Mouse (Mus musculus): ENCODE data around the gene Nr2e1. TPM values are rescaled to one million over a fixed set of nuclear protein-coding genes. Genes with fewer than 3 reads are reported as not detected.
A peak's percentile ranks its signal among the peaks of the same experiment; 100 is the strongest.

Gene Nr2e1
- total RNA-seq (2021): 10 to 100 TPM; 11.0 to 13.8 TPM
- long read RNA-seq, experiment 1, transcript Nr2e1-201 (9 exons, 3,285 nt): major isoform, 8 of 11 reads
- long read RNA-seq, experiment 1, partial matches to known transcripts: 1 of 11 reads
- long read RNA-seq, experiment 1, other reads (novel, unspliced or antisense): 2 of 11 reads
- long read RNA-seq, experiment 2, transcript Nr2e1-201 (9 exons, 3,285 nt): major isoform, 14 of 16 reads
- long read RNA-seq, experiment 2, partial matches to known transcripts: 2 of 16 reads
- long read RNA-seq, experiment 2, other reads (novel, unspliced or antisense): 0 of 16 reads

DNA sequence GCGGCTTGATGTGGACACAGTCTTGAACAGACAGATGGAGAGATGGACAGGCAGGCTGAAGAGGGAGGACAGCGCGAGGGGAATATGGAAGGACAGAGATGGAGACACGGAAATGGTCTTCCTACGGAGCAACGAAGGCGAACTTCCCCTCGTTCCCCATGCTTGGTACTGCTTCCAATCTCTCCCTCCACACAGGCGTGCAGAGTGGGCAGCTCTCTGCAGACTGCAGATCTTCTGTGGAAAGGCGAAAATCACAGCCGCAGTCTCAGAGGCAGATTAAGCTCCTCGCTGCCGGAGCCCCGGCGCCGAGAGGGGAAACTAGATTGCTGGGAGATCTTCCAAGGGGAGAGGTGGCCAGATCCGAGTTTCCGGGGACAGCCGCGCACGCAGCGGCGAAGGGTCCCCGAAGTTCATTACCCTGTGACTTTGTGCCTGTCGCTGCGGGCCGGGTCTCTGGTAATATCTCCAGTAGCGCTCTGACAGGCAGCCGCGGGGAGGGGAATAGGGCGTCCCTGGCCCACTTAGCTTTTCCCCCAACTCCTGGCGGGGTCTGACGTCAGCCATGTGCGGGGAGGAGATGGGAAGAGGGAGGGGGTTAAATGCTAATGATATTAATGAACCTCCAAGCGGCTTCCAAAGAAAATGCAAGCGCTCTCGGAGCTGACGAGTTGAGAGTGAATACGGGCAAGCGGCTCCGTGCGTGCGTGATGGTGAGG is at the start of gene Nr2e1, which contains the start of gene Ostm1:
Gene Nr2e1, minus strand, starts transcription at position 476 of the 716 bp plus-strand sequence.
Gene Ostm1, plus strand, starts transcription at position 666 of the 716 bp plus-strand sequence.
- intact Hi-C loops (cut with DNase I): loop anchor here (5.0 kb wide), 1 partner anchor 166 kb away; no protein-coding TSS in a partner anchor
- peak; percentile 42 to 61 for DNase-seq (ENCODE audit: low spot score in 2 of 2)

DNA sequence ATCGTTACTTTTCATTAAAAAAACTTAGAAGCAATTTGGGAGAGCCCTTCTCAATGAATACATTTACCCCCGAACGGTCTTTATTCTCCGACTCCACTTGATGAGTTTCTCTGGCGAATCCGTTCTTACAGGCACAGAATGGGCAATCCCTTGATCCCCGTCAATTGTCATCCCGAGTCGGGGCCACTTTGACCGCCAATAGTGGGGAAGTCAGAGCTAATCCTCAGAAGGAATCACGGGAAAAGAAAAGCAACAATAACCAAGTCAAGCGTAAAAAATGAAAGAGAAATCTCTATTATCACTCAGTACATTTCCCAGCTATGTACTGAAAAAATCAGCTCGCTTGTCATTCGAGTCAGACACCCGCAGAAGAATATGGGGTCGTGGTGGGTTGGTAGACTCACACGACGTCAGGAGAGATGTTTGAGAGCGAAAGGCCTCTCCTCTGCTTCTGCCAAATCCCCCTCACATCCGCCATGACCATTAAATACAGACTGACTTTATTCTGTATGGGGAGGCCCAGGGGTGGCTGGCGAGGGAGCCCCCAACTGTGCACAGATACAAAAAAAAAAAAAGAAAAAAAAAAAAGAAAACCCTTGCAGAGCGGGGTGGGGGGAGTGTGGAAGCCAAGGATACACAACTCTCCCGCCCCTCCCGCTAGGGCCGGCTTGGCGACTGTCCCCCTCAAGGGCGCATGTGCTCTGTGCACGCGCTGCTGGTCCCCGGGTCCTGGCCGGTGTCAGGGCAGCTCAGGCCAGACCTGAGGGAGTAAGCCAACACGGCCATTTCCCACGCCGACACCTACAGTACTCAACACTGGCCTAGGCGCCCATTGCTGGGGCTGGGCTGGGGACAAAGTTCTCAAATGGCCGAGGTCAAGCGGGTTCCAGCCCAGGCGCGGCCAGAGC is 49.3 kb upstream of the Nr2e1 start:
- intact Hi-C loops (cut with DNase I): no loop called here
- DNase-seq (ENCODE audit: low spot score in 2 of 2): no peak

DNA sequence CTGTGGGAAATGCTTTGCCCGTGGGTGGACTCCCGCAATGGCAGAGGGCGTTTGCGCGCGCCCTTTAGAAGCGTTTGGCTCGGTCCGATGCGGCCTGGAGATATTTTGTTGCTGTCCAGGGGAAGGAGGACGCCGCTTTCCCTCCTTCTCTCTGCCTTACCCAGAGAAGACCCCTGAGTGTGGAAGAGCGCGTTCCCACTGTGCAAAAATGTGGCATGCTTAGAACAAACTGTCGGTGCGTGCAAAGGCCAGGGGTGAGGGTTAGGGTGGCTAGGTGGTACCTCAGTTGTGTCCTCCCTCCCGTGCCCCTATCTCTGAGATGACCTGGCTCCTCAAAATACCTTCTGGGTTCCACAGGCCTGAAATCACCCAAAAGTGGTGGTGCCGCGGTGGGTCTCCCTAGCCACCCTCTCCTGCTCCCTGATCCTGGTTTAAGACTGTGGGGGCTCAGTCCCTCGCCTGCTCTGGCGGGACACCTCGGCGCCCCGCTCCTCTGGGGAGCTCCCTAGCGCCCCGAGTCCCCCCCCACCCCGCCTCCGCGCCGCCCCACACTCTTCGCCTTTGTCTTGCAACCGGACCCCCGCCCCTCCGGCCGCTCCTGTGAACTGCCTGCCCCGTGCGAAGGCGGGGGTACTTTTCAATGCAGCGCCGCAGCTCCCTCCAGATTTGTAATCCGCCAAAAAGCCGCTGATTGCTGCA is 48.5 kb upstream of the Nr2e1 start:
- intact Hi-C loops (cut with DNase I): loop anchor here (2.0 kb wide), 1 partner anchor 47 kb away; no protein-coding TSS in a partner anchor
- no peak for DNase-seq (ENCODE audit: low spot score in 2 of 2)

DNA sequence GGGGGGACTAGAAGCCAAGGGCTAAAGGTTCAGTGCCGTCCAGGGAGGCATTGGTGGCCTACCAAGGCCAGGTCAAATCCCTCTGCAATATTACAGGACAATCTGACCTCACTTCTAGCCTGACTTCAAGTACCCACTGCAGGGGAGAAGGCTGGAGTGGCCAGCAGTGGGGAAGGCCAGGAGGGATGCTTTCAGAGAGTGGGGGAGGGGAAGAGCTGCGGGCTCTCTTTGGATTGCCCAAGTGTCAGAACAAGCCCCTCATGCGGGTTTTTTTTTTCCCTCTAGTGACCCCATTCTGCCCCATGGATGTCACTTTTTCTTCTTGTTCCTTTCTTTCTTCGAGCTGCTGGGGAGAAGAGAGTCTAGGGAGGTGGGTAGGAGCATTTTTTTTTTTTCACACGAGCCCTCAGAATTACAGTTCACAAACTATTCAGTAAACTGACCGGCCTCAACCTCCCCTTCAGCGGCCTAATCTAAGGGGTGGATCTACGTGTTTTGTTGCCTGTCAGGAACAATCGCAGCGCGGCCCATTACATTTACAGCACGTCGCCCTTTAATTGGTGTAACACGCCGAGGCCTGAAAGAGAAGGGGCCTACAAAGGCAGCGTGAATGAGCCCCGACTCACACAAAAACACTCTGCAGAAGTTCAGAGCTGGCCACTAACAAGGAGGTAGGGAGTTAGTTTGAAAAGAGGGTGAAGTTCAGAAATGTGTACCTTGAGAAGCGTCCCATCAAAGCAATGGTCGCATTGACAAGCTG is 47.3 kb upstream of the Nr2e1 start:
- no peak for DNase-seq (ENCODE audit: low spot score in 2 of 2)
- intact Hi-C loops (cut with DNase I): loop anchor here (2.0 kb wide), 1 partner anchor 46 kb away; no protein-coding TSS in a partner anchor

DNA sequence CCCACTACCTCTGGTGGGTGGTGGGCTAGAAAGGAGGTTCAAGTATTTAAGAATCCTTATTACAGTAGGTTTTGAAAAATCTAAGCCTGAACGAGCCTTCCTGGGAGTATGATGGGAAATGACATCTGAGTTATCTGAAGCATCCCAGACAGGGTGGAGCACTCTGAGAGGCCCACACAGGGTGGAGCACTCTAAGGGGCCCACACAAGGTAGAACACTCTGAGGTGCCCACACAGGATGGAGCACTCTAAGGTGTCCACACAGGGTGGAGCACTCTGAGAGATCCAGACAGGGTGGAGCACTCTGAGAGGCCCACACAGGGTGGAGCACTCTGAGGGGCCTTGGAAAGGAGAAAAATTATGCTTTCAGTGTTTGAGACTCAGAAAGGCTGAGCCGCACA is 42.5 kb upstream of the Nr2e1 start:
- DNase-seq (ENCODE audit: low spot score in 2 of 2): no peak
- intact Hi-C loops (cut with DNase I): no loop called here

DNA sequence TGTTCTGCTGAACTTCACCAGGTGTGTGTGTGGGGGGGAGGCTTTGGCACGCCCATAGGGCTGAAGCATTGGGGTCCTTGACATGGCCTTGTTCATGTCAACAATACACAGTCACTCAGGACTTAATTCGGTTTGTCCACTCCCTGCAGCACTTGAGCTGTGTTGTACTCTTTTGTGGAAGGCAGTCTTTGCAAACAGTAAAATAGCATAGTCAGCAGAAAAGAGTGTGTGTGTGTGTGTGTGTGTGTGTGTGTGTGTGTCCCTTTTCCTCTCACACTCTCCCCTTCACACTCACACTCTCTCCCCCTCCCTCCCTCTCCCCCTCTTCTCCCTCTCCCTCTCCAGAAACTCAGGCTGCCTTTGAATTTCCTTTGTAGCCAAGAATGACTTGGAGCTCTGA is 34.9 kb upstream of the Nr2e1 start:
- DNase-seq (ENCODE audit: low spot score in 2 of 2): no peak
- intact Hi-C loops (cut with DNase I): no loop called here

DNA sequence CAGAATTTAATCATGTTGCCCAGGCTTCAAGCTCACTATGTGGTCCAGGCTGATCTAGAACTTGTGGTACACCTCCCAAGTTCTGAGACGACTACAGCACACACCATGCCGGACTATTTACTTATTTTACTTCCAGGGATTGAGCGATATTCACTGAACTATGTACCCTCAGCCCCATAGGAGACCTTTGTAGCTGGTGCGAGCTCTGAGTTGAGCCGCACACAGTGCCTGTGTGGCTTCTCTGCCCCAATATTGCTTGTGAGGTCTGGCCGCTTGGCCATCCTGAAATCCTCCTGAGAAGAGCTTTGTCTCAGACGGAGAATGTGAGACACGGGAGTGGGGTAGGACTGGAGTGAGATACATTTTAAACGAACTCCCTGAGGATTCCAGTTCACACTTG is 31.3 kb upstream of the Nr2e1 start:
- intact Hi-C loops (cut with DNase I): no loop called here
- DNase-seq (ENCODE audit: low spot score in 2 of 2): no peak

DNA sequence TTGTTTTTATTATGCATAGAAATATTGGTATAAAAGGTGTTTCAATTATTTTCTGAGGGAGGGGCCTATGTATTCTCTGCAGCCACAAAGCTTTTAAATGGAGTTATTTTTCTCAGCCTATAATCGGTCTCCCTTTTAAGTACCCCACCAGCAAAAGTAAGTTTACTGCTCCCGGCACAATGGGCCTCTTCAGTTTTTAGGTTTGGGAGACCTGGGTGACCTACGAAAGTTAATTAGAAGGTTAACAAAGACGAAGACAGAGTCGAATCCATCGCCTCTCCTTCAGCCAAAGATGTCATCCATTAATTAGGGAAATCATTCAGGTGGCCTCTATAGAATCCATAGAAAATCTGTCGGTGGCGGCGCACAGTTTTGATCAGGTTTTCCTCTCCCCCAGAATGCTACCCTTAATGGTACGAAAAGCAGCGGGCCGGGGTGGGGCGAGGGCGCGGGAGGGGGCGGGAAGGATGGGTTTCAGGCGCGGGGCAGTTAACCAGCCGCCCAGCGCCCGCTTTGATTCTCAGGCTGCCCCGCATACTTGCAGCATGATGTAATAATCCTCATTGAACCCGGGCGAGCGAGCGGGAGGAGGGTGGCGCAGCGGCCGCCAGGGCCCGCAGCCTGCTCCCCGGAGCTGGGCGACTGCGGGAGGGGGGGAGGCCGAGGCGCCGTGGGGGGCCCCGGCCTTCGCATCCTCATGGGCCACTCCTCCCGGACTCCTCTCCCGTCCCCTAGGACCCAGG is 30.4 kb upstream of the Nr2e1 start:
- DNase-seq (ENCODE audit: low spot score in 2 of 2): no peak

DNA sequence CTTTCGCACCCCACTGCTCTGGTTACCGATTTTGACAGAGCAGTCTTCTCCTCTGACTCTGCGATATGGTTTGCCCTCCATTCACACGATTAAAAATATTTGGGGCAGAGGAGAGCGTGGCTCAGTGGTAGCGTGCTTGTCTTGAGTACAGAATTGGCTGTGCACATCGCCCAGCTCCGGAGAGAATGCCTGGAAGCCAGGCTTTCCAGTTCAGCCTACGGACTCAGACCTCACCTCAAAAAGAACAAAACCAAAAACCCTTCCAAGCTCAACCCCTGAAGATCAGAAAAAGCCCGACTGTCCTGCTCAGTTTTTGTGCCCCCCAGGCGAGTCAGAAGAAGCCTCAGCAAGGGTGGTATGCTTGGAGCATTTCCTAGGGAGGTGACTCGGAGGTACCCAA is 29.6 kb upstream of the Nr2e1 start:
- intact Hi-C loops (cut with DNase I): no loop called here

More for the DNA sequence above, 30.4 kb upstream of the Nr2e1 start:
- intact Hi-C loops (cut with DNase I): no loop called here

DNA sequence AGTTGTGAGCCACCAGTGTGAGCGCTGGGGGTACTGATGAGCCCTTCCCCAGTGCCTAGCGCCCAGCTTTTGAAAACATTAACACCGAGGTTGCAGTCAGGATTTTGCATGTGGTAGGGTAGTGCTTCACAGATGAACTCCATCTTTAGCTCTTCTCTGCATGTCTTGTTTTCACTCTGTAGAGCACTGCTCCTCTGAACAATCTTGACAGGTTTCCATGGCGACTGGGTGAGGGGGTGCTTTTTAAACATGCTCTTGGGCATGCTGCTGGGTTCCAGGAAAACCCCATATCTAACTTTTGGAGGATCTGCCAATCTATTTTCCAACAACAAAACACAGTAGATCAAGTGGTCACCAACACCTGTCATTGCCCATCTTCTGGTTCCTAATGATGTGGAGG is 23.3 kb upstream of the Nr2e1 start:
- peak in 1 of 2 experiments; percentile 42 for DNase-seq (ENCODE audit: low spot score in 2 of 2)
- intact Hi-C loops (cut with DNase I): no loop called here

More for the DNA sequence above, 29.6 kb upstream of the Nr2e1 start:
- no peak for DNase-seq (ENCODE audit: low spot score in 2 of 2)

DNA sequence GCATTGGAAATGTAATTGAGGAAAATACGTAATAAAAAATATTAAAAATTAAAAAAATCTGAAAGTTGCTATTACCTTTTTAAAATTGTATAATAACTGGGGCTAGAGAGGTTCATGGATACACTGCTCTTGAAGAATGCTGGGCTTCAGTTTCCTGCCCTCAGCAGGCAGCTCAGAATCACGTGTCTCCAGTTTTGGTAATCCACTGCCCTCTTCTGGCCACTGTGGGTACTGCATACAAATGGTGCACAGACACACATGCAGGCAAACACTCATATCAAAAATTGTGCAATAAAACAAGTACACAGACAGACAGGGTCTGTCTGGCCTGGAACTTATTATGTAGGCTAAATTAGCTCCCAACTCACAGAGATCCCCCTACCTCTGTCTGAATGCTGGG is 21.4 kb upstream of the Nr2e1 start:
- no peak for DNase-seq (ENCODE audit: low spot score in 2 of 2)
- intact Hi-C loops (cut with DNase I): no loop called here

DNA sequence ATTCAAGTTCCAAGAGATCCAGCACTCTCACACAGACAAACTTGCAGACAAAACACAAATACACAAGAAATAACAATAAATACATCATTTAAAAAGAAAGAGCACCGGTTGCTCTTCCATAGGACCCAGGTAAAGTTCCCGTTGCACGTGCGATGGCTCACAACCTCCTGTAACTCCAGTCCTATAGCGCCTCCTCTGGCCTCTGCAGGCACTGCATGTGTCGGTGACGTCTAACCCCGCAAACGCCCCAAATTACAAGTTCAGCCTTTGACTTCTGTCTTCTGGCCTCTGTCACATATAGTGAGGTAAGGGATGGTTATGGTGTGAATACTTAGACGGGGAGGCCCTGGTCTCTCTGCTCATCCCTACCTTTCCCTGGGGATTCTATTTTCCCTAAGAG is 18.1 kb upstream of the Nr2e1 start:
- no peak for DNase-seq (ENCODE audit: low spot score in 2 of 2)
- intact Hi-C loops (cut with DNase I): no loop called here

DNA sequence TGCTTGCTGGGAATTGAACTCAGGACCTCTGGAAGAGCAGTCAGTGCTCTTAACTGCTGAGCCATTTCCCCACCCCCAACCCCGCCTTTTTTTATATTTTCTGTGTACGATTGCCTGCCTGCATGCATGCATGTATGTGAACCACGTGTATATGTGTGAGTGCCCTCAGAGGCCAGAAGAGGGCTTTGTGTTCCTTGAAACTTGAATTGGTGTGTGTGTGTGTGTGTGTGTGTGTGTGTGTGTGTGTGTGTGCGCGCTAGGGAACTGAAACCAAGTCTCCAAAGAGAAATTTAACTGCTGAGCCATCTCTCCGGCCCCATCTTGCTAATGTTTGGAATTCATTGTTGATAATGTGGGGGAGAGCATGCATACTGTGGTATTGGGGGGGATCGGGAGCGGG is 15.2 kb upstream of the Nr2e1 start:
- DNase-seq (ENCODE audit: low spot score in 2 of 2): no peak
- intact Hi-C loops (cut with DNase I): no loop called here

DNA sequence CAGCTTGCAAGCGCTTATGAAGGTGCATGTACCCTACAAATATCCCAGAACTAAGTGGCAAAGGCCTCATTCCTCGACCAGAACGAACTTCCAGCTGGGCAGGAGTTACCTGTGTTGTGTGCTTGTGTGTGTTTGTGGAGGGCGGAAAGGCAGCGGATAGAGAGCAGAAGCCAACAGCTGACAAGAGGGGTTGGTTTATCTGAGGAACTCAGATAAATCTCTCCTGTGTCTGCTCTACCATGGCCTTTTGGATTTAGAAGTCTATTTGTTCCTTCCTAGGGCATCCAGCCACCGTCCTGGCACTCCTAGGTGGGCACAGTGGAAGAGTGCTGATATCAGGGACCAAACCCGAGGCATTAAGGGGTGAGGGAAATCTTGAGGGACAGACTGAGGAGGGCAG is 9.8 kb upstream of the Nr2e1 start:
- intact Hi-C loops (cut with DNase I): no loop called here
- no peak for DNase-seq (ENCODE audit: low spot score in 2 of 2)

DNA sequence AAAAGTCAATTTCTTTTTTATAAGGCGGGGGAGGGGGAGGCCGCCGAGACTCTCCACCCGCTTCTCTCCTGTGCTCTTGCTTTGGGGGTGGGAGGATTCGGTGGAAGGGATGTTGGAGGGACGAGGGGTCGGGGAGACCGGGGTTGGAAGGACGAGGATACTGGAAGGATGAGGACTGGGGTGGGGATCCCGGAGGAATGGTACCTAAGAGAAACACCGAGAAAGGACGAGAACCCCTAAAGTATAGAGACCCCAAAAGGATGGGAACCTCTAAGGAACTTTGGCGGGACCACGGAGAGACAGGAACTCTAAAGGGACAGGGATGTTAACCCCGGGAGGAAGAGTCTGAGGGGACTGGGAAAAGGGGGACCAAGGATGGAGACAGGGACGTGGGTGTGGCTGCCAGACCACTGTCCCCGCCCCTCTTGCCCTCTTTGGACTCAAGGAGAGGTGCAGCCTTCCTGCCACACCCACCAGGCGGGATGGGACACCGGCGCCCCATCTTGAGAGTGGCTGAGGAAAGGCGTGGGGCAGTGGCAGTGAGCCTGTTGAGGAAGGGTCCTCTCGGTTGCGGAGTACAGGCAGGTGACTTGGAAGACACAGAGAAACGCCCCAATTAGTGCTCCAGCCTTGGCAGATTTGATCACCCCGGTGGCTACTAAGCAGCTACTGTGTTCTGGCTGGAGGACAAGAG is 8.7 kb upstream of the Nr2e1 start:
- intact Hi-C loops (cut with DNase I): no loop called here
- no peak for DNase-seq (ENCODE audit: low spot score in 2 of 2)

DNA sequence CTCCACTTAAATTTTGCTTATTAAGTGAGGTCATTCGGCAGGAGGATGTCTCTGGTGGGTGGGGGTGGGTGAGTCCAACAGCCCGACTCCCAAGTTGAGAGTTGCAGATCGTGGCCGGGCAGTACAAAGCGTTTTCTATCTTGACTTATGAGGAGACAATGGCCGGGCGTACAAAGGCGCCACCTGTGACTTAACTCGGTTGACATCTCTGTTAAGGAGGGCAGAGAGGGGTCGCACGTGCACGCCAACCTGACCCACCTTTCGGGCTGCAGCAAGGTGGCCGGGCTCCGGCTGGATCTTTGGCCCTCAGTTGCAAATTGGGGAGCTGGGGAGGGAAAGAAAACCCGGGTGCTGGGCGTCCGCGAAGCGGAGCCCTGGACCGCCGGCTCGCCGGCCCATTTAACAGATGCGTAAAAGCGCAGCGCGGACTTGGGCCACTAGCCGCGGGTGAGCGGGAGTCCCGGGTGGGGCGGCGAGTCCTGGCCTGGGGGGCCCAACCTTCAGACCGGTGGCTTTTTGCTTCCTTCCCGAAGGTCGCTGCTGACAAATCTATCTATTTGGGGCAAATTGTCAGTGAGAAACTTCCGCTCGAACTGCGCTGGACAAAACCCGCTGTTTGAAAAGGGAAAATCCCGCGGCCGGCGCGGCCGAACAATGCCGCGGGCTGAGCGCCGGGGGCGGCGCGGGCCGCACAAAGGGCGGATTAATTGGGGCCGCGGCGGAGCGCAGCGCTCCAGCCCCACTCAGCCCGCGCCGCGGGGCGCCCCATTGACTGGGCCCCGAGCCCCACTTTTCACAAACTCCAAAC is 8.0 kb upstream of the Nr2e1 start:
- intact Hi-C loops (cut with DNase I): no loop called here
- no peak for DNase-seq (ENCODE audit: low spot score in 2 of 2)

Measured in left cerebral cortex, postnatal 14 days (tissue).